Mouse (Mus musculus): ENCODE results near the gene Rprd1b. TPM values are rescaled to one million over a fixed set of nuclear protein-coding genes. Genes with fewer than 3 reads are reported as not detected.

The Rprd1b gene
- polyA plus RNA-seq, 1 experiment from 2014 or later = 50.9 TPM

DNA sequence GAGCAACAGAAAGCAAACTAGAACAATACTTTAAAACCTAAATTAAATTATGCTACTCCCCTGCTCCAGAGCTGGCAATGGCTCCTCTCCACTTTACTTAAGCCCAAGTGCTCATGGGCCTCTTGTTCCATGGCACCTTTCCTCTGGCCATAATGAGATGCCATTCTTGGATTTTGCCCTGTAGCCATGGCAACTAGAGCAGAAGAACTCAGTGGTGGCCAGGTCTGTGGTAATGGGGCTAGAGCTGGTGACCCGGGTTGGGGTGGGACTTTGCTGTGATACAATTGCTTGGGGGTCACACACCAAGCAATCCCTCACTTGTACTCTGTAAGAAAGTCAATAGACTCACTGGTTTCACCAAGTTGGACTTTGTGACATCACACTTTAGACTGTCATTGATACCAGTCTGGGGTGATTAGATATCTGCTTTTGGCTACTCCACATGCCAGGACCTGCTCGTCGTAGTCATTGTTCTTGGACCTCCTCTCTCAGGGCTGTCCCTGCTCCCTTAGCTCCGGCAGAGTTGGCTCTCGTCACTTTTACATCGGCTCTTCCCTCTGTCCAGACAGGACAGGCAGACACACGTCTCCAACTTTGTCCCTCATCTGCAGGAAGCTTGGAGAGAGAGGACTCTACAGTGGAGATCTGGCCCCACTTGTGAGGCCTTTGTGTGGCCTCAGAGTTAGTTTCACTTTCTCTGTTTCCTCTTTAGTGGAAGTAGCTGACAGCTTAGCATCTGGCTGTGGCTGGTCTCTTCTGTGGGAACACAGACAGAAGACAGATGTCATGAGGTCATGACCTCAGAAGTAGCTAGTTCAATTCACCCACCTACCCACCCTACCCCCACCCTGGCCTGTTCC is 131.3 kb downstream of the Rprd1b start:
- Histone ChIP-seq H3K4me3 (ENCODE audit: low read depth, low read length) (no peak overlapping the region), H3K4me2 (peak overlapping the region; percentile 37), H3K36me3 (ENCODE audit: insufficient read depth) (no peaks in the 10 kb centered on the region), H3K27me3 (ENCODE audit: insufficient read depth, low read length) (no peaks in the 10 kb centered on the region), H3K4me1 (ENCODE audit: insufficient read depth) (peaks cover 13% of the 10 kb centered on the region; the same call in 1 of the 2 replicates), H3K27ac (ENCODE audit: low read depth) (peak overlapping the region; percentile 62; the same call in 1 of the 2 replicates), H3K9me3 (ENCODE audit: low read depth, low read length) (no peaks in the 10 kb centered on the region), H3K9ac (no peak overlapping the region; the same call in 1 of the 2 replicates)
- 40% methylated on average over 7 of the region's 7 CpGs for WGBS
- peak; percentile 48; the same call in 1 of the 2 replicates for ATAC-seq (ENCODE audit: insufficient read depth)
- DNase-seq = peak; percentile 58
- TF ChIP-seq CTCF (IDR thresholded peaks at IDR 0.05; ENCODE audit: low read depth) = no peak

DNA sequence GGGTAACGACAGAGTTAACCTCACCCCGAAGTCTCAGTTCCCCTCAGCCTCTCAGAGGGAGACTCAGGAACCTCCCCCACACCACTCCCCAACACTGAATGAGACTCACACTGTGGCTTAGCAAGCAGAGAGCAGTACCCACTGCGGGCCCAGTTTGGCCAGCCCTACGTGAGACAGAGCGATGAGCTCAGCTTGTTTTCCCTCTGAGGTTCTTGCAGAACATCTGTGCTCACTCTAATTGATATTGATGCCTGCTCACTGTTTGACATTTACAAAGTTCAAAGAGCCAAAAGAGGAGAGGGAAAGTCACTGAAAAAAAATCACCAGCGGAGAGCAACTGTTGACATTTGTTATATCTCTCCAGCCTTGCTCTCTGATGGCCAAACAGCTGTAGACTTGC is 133.5 kb downstream of the Rprd1b start:
- no peak overlapping the region for H3K4me2 ChIP-seq
- no peak overlapping the region for H3K9ac ChIP-seq
- TF ChIP-seq CTCF (IDR thresholded peaks at IDR 0.05; ENCODE audit: low read depth) = no peak
- 55% methylated on average over 6 of the region's 6 CpGs for WGBS
- no peaks in the 10 kb centered on the region for H3K36me3 ChIP-seq (ENCODE audit: insufficient read depth)
- no peak overlapping the region for H3K4me3 ChIP-seq (ENCODE audit: low read depth, low read length)
- no peaks in the 10 kb centered on the region for H3K27me3 ChIP-seq (ENCODE audit: insufficient read depth, low read length)
- 0 out of 2 replicates have a peak, but pooled peaks cover 11% of the 10 kb centered on the region for H3K4me1 ChIP-seq (ENCODE audit: insufficient read depth)
- H3K27ac ChIP-seq (ENCODE audit: low read depth) = no peak overlapping the region; the same call in 1 of the 2 replicates
- ATAC-seq (ENCODE audit: insufficient read depth) (no peak; the same call in 1 of the 2 replicates), DNase-seq (peak; percentile 61)
- H3K9me3 ChIP-seq (ENCODE audit: low read depth, low read length) = no peaks in the 10 kb centered on the region

DNA sequence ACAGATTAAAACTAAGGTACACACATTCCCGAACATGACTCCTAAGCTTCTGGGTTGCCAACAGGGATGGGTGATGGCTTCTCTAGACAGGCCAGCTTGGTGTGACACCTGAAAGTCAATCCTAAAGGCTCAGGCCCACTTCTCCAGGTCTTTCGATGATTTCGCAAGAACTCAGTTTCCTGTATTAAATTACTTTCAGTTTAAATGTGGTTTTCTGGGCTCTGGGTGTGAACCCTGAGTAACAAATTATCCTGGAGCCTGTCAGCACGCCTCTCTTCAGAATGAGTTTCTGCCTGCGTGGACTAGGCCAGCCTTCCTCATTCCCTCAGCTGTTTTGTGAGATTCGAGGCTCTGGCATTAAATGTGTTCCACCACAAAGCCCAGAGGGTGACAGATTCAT is 134.7 kb downstream of the Rprd1b start:
- Histone ChIP-seq H3K9me3 (ENCODE audit: low read depth, low read length) (no peaks in the 10 kb centered on the region), H3K27ac (ENCODE audit: low read depth) (no peak overlapping the region), H3K4me2 (no peak overlapping the region), H3K36me3 (ENCODE audit: insufficient read depth) (no peaks in the 10 kb centered on the region), H3K9ac (no peak overlapping the region), H3K4me3 (ENCODE audit: low read depth, low read length) (no peak overlapping the region), H3K4me1 (ENCODE audit: insufficient read depth) (peaks cover 11% of the 10 kb centered on the region; the same call in 1 of the 2 replicates), H3K27me3 (ENCODE audit: insufficient read depth, low read length) (no peaks in the 10 kb centered on the region)
- no peak for ATAC-seq (ENCODE audit: insufficient read depth)
- WGBS = 59% methylated on average over 6 of the region's 6 CpGs
- no peak for DNase-seq
- TF ChIP-seq CTCF (IDR thresholded peaks at IDR 0.05; ENCODE audit: low read depth) = no peak

DNA sequence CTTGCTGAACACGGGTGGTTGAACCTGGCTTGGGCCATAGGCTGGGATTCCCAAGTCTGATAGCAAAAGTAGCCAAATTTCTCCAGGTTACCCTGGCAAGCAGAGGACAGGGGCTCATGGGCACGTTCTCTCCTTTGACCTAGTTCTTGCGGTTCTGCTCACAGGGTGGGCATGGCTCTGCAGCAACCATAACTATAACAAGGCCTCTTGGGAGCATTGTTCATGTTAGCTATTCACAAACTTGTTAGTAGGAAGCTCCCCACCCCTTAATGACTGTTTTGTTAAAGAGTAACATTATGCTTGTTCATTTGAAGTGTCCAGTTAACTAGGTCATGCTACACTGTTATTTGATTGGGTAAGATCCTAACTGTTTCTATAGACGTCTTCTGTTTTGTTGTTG is 137.5 kb downstream of the Rprd1b start:
- no peak overlapping the region for H3K9ac ChIP-seq
- no peak overlapping the region for H3K4me2 ChIP-seq
- DNase-seq = no peak
- no peaks in the 10 kb centered on the region for H3K27me3 ChIP-seq (ENCODE audit: insufficient read depth, low read length)
- no peaks in the 10 kb centered on the region for H3K36me3 ChIP-seq (ENCODE audit: insufficient read depth)
- no peak overlapping the region for H3K27ac ChIP-seq (ENCODE audit: low read depth)
- no peak for ATAC-seq (ENCODE audit: insufficient read depth)
- WGBS = 85% methylated on average over 4 of the region's 4 CpGs
- H3K4me3 ChIP-seq (ENCODE audit: low read depth, low read length) = no peak overlapping the region
- no peak for TF ChIP-seq CTCF (IDR thresholded peaks at IDR 0.05; ENCODE audit: low read depth)
- H3K9me3 ChIP-seq (ENCODE audit: low read depth, low read length) = no peaks in the 10 kb centered on the region
- H3K4me1 ChIP-seq (ENCODE audit: insufficient read depth) = peaks cover 3% of the 10 kb centered on the region

DNA sequence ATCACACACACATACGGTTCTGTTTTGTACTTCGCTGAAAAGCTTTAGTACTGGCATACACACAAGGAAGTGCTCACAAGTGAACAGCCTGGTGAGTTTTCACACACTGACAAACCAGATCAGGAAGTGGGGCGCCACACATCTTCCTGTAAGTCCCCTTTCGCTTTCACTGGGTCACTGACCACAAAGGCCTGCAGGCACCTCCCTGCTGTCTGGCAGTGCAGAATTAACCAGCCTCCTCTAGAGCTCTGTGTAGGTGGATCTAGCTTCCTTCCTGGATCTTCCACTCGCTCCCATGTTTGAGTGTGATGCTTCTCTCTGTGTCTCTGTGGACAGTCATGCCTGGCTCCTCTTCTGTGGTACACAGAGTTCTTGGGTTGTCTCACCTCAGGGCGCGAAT is 138.3 kb downstream of the Rprd1b start:
- H3K4me3 ChIP-seq (ENCODE audit: low read depth, low read length) = no peak overlapping the region
- H3K4me2 ChIP-seq = no peak overlapping the region
- no peak for TF ChIP-seq CTCF (IDR thresholded peaks at IDR 0.05; ENCODE audit: low read depth)
- no peaks in the 10 kb centered on the region for H3K36me3 ChIP-seq (ENCODE audit: insufficient read depth)
- H3K9ac ChIP-seq = no peak overlapping the region
- ATAC-seq (ENCODE audit: insufficient read depth) (no peak), DNase-seq (no peak)
- no peaks in the 10 kb centered on the region for H3K9me3 ChIP-seq (ENCODE audit: low read depth, low read length)
- H3K27ac ChIP-seq (ENCODE audit: low read depth) = no peak overlapping the region
- H3K4me1 ChIP-seq (ENCODE audit: insufficient read depth) = peaks cover 3% of the 10 kb centered on the region
- WGBS = 78% methylated on average over 7 of the region's 7 CpGs
- no peaks in the 10 kb centered on the region for H3K27me3 ChIP-seq (ENCODE audit: insufficient read depth, low read length)

DNA sequence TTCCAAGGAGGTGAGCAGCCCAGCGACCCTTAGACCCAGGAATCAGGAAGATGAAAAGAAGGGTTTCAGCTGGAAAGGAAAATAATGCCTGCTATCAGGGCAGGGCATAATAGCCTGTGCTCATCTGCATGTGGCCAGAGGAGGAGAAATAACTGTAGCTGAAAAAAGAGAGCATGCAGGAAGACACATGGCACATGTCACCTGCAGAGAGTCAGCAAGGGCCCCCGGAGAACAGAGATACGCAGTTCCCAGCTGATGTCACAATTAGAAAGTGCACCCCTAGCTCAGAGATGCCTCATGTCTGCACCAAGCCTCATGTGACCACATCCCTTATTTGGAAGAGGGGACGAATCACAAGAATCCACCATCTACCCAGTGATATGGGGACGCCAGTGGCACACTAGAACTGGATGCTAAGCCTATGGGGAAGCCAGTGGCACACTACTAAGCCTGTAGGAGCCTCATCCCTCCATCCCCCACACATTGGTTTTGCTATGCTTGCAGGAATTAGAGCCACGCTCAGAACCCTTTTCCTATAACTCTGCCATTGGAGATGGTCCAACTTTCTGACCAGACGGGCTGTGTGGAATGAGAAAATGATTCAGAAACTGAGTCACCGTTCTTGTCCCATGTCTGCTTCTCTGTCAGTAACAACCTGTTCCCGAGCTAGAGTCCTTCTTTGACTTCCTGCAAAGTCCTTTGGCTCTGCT is 139.4 kb downstream of the Rprd1b start:
- Histone ChIP-seq H3K4me3 (ENCODE audit: low read depth, low read length) (no peak overlapping the region), H3K4me1 (ENCODE audit: insufficient read depth) (peaks cover 3% of the 10 kb centered on the region), H3K4me2 (no peak overlapping the region), H3K27ac (ENCODE audit: low read depth) (no peak overlapping the region), H3K9ac (no peak overlapping the region), H3K27me3 (ENCODE audit: insufficient read depth, low read length) (no peaks in the 10 kb centered on the region), H3K9me3 (ENCODE audit: low read depth, low read length) (no peaks in the 10 kb centered on the region), H3K36me3 (ENCODE audit: insufficient read depth) (no peaks in the 10 kb centered on the region)
- ATAC-seq (ENCODE audit: insufficient read depth) = no peak
- DNase-seq = peak; percentile 64
- whole genome bisulfite sequencing = 47% methylated on average over 9 of the region's 9 CpGs
- no peak for TF ChIP-seq CTCF (IDR thresholded peaks at IDR 0.05; ENCODE audit: low read depth)

DNA sequence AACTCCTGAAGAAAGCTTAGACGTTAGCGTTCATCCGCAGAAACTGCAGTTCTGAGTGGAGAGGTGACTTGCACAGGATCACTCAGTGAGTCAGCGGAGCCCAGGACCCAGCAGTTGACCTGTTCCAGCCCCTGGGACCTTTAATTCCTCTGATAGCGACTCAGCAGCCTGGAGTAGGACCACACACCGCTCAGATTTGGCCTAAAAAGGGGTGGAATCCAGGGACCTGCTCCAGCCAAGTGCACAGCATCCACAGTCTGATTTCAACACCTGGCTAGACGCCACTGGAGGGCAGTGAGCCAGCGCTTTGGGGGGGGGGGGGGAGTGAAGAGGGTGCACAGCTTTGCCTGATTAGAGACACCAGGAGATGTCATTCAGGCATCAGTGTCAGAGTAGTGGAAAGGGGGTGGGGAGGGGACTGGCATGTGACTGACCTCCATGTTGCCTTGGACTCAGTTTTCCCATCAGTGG is 140.5 kb downstream of the Rprd1b start:
- DNase-seq (peak; percentile 55), ATAC-seq (ENCODE audit: insufficient read depth) (peak; percentile 76)
- Histone ChIP-seq H3K4me3 (ENCODE audit: low read depth, low read length) (no peak overlapping the region), H3K36me3 (ENCODE audit: insufficient read depth) (no peaks in the 10 kb centered on the region), H3K9me3 (ENCODE audit: low read depth, low read length) (no peaks in the 10 kb centered on the region), H3K9ac (no peak overlapping the region), H3K27me3 (ENCODE audit: insufficient read depth, low read length) (no peaks in the 10 kb centered on the region), H3K27ac (ENCODE audit: low read depth) (peak overlapping the region; percentile 49), H3K4me1 (ENCODE audit: insufficient read depth) (peaks cover 3% of the 10 kb centered on the region), H3K4me2 (no peak overlapping the region)
- WGBS = 39% methylated on average over 8 of the region's 8 CpGs
- 0 out of 2 replicates have a peak, but pooled peaks have one; percentile 6 for TF ChIP-seq CTCF (IDR thresholded peaks at IDR 0.05; ENCODE audit: low read depth)
